Mouse (Mus musculus) left cerebral cortex, postnatal 10 days (tissue): Measurements from ENCODE around the gene Zfp169. TPM values are rescaled to one million over a fixed set of nuclear protein-coding genes. Genes with fewer than 3 reads are reported as not detected.
A peak's percentile ranks its signal among the peaks of the same experiment; 100 is the strongest.

Source experiments
- microRNA-seq: library from miRNA; unstranded; fragments of <30 nt; microRNA quantifications from one replicate; pipeline ENCODE4 v1.2.0, GENCODE M21; 2022
- total RNA-seq, 2 experiments: library from RNA; stranded (reverse); gene quantifications; 2 replicates each; pipeline ENCODE4 v1.2.3; 2021

The Zfp169 gene
- total RNA-seq, 2 experiments from 2014 or later, result 18.1 to 19.6 TPM

Small RNA genes within 50 kb of the gene (microRNA-seq; reads per million reads assigned to microRNA genes)
- not detected for gene Gm24111
- 249 reads per million, percentile 64 among the genes with 10 or more reads in this experiment for gene Mirlet7a-1
- 13,303 reads per million, percentile 96 among the genes with 10 or more reads in this experiment for gene Mirlet7d
- not detected for gene Mirlet7f-1

Other genes starting within 250 kb of the Zfp169 start
- gene A830005F24Rik, start 119 bp upstream of the Zfp169 start, total RNA-seq, result 1 to 10 TPM in 1 of 2 experiments, under 1 TPM in 1; 0.79 to 1.8 TPM
- 10 to 100 TPM; 21.3 to 23.5 TPM for gene Ptpdc1, start 112.2 kb upstream of the Zfp169 start, total RNA-seq
- not detected for gene Barx1, start 149.5 kb upstream of the Zfp169 start, total RNA-seq